Mouse (Mus musculus): ENCODE measurements around the gene Mrpl37.

DNA sequence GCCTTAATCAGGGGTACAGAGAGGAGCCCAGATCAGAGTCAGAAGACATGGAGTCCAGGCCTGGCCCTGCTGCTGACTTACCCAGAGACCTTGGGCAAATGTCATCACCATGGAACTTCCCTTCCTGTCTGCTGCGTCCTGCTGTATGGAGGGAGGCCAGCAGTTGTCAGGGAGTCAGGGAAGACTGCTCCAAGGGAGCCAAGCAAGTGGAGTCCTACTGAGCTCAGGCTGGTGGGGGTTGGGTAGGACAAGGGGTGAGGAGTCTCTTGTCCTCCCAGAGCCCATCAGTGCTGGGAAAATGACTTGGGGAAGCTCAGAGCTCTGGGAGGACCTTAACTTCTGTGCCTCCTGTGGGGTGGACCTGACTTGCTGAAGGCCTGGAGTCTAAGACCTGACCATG is 17.7 kb upstream of the Mrpl37 start:
- TF ChIP-seq CTCF (IDR thresholded peaks at IDR 0.05; ENCODE audit: control insufficient read depth, insufficient read depth, insufficient replicate concordance, low read depth, low read length): no peak
- no peak for TF ChIP-seq POLR2A (IDR thresholded peaks at IDR 0.05; ENCODE audit: control insufficient read depth, low read depth, low read length)
